Mouse (Mus musculus): Measurements from ENCODE around the gene Cd164. TPM values are rescaled to one million over a fixed set of nuclear protein-coding genes. Genes with fewer than 3 reads are reported as not detected.

Cd164 gene
- total RNA-seq, 2 experiments from 2014 or later, result 216 to 218 TPM

DNA sequence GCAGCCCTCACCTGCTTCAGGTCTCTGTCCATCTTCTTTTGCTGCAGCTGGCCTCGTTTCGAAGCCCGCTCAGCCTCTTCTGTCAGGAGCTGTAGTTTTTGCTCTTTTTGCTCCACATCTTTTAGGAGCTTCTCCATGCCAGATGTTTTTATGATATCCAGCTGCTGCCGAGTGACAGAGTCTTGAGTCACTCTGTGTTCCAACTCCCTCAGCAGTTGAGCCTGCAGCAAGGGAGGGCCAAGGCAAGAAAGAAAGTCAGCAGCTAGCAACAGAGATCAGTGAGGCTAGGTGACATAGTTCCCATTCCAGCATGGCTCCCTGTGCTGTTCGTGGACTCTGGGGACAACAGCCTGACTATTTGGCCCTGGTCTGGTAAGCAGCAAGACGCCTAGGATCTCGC, 31.5 kb downstream of the Cd164 start:
- DNase-seq, result no peak

DNA sequence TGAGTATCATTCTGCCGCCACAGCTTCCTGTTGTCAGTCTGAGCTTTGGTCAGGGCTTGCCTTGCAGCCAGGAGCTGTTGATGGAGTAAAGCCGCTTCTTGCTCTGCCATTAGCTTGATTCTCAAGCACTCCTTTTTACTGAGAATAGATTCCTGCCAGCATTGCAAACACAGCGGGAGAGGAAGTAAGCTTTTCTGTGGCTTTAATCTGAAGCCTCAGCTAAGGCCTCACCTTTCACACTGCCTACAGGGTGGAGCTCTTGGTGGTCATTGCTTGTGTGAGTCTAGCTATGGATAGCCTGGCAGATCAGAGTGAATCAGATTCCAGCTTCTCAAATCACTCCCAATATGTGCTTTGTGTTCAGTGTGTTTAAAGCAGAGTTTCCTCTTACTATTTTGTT, 33.1 kb downstream of the Cd164 start:
- no peak for DNase-seq

DNA sequence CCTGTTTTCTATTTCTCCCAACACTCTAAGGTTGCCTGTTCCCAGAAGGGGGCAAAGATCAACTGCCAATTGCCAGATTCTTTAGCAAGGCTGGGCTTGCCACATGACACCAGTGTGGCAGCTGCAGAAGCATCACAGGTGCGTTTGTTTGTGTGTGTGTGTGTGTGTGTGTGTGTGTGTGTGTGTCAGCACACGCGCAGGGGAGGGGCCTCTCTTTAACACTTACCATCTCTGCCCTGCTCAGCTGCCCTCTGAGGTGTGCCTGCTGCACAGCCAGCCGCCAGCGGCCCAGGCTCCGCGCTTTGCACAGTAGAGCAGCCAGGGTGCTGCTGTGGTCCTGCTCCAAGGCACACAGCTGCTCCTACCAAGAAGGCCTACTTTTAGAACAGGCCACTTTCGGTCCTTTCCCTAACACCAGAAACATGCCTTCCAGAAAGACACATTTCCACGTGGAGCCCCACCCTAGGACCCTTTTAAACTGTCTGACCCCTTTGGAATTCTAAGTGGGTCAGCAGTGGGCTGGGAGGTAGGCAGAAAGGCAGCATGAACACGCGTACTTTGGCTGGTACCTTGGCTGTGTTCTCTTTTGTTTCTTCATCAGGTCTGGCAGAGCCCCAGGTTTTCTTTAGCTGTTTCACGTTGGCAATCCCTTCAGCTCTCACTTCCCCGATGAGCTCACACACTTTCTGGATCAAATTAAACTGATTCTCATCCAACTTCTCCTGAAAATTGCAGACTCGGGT, 33.8 kb downstream of the Cd164 start:
- peak; percentile 35 for DNase-seq

DNA sequence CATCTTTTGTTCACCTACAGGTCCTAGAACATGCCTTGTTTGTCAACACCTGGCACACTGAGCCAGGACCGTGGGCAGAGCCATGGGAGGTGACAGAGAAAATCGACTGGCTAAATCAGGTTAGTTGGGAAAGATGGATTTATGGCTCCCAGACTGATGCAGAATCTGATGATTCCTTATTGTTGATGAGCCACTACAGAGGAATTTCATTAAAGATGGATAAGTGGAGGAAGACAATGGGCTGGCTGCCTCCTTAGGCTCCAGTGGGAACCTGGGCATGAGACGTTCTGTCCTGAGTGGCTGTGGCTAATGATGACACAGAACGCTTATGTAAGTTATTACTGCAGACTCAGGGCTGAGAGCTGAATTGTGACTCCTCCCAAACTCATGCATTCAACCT, 34.5 kb downstream of the Cd164 start:
- DNase-seq, result no peak

DNA sequence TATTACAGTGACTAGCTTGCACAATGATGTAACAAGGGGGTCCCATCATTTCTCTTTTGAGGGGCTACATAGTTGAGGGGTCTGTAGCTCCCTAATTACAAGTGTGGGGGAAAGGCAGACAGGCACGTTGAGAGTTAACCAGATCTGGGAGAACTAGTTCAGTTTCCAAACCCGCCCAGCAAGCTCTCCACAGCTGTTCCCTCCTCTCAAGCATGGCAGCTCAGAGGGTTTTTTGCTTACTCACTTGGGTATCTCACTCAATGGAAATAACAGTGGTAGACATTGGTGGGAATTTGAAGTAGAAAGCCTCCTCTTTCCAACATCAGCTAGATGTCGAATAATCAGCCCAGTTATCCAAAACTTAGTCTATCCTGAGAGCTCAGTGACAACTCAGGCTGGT, 35.9 kb downstream of the Cd164 start:
- DNase-seq, result no peak

DNA sequence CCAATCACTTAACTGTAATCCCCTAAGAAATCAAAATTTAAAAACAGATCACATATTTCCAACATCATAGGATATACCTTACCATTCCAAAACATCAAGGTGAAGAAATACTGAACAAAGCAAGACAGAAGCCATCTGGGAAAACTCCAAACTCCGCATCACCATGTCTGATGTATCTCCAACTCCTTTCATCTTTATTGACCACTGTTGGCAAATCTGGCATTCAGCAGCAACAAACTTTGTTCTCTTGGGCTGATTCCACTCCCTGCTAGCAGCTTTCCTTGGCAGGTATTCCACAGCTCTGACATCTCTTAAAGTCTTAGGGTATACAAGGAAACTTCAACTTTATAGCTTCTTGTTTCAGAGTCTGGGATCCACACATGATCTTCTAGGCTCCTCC, 39.2 kb downstream of the Cd164 start:
- no peak for DNase-seq

DNA sequence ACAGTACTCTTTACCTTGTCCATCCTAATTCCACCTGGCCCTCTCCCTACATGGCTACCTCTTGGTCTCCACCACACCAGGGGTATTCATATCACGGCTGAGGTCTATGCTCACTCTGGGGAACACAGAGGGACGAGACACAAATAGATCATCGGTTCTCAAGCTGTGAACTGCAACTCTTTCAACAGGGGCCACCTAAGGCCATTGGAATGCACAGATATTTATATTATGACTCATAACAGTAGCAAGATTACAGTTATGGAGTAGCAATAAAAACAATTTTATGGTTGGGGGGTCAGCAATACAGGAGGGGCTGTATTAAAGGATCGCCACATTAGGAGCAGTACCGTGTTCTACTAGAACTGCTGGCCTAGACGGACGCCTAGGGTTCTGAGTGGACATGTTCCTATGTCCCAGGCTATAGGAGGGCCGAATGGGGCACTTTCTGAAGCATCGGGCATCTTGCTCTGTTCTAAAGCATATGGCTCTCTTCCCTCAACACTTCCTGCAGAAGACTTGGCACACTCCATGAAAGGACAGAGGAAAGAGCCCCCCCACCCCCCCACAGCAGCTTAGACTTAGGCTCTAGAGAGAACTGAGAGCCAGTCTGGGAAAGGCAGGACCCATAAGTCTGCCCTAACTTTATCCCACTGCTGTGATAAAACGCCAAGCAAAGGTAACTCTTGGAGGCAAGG, 42.6 kb downstream of the Cd164 start:
- no peak for DNase-seq

DNA sequence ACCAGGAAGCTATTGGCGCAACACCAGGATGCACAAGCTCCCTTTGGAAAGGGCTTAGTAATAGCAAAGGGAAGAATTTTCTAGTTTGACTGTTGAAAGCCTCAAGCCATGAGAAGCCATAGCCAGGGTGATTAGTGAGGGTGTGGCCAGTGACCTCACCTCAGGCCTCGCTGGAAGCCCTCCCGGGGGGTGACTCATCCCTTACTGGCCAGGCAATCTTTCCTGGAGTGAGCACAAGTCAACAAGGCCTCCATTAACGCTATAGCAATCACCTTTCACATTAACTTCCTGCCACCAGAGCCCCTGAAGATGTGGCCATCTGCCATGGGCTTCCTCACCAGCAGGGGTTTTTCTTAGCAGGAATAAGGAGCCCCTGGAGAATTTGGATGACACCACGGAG, 45.9 kb downstream of the Cd164 start:
- DNase-seq, result peak; percentile 69

DNA sequence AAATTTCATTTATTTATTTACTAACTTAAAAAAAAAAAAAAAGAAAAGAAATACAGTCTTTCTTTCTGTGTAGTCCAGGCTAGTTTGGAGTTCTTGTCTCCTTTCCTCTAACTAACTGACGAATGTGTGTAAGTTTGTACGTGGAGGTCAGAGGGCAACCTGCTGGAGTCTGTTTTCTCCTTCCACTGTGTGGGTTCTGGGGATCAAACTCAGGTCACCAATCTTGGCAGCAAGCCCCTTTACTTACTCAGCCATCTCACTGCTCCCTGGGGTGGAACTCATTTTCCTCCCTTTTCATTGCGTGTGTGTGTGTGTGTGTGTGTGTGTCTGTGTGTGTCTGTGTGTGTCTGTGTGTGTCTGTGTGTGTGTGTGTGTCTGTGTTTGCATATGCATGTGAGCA, 49.1 kb downstream of the Cd164 start:
- DNase-seq, result no peak

DNA sequence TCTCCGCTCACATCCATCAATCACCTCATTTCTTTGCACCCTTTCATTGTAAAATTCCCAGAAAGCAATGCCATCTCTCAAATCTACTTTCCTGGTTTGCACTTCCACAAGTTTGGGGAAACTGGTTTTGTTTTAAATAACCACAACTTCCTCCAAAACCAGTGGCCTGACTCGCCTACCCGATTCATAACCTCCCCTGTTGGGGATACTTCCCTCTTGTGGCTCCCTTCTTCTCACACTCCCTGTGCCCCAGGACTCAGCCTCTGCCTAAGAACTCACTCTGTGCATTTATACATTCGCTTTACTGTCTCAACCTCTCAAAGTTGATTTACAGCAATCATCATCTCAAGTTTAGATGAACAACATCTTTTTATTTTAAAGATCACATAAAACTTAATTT, 51.9 kb downstream of the Cd164 start:
- DNase-seq, result no peak

DNA sequence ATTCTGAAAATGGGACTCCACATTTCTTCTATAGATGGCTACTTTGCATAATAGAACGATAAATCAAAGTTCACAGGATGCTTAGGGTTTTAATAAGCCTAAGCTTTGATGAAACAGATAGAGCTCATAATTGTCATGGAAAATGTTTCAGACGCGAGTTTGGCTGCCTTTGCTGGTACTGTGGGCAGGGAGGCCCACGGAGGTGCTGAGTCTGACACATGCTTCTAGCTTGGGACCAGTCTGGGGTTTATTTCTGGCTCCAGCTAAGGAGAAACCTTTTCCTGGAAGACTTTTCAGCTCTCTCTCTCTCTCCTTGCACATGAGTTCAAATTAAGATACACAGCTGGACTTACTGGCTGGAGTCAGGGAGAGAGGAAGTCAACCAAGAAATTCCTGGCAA, 53.1 kb downstream of the Cd164 start:
- DNase-seq, result no peak

DNA sequence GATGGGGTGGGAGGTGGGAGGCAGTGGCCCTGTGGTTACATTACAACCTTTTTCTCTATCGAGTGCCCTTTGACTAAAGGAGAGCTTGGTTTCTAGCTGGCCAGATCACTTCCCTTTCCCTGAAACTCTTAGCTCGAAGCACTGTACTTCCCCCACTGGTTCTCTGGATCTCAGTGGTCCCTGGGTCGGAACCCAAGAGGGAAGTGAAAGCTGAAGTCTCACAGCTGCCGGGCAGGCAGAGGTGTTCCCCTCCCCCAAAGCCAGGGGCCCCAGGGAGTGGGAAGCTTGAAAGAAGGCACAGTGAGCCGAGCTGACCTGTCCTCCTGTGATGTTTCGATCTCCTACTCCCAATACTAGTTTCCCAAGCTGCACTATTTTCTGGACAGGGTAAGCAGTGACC, 54.0 kb downstream of the Cd164 start:
- DNase-seq, result peak; percentile 29

DNA sequence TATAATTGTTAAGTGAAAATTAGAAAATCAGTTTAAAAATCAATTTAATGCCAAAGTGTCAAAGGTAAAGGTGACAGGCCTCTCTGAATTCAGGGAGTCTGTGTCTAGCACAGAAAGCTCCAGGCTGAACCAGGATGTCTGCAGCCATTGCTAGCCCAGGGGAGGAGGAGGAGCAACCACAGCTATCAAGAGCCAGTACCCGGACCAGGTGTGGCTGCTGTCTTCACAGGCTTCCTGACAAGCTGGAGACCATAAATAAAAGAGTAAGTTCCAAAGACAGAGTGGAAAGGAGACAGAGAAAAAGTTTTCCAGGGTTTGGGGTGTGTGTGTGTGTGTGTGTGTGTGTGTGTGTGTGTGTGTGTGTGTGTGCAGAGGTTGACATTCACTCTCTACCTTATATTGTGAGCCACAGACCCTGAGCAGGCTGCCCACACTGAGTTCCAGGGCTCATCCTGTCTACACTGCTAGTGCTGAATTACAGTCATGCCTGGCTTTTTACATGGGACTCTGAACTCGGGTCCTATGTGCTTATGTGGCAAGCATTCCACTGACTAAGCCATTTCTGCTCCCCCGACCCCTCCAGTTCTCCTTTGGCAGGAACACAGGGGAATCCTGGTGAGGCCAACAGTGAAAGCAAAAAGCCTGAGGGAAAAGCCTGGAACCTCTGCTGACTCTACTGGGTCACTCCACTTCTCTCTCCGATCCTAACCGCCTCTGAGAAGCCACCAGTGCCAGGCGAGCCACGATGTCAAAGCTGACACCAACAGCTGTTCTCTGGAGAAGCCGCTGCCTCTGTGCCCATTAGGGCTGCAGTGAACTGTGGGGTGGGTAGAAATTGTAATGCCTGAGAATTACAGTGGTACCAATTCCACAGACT, 56.5 kb downstream of the Cd164 start:
- DNase-seq, result no peak

DNA sequence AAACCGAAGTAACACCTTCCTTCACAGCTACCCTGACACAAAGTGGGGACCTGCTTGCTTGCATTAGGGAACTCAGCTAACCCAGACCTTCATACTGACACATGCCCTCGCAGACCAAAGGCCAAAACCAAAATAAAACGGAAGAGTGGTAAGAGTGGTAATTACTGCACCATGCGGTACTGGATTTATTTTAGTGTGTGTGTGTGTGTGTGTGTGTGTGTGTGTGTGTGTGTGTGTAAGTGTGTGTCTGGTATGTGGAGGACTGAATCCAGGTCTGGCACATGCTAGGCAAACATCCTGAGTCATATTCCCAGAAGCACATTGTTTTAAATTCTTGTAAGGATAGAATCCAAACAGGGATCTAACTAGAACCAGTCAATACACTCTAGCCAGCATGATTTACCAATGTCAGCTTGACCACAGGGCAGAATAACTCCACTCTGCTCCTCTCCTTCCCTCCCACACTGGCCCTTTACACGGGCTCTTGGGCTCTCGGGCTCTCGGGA, 57.2 kb downstream of the Cd164 start:
- no peak for DNase-seq

DNA sequence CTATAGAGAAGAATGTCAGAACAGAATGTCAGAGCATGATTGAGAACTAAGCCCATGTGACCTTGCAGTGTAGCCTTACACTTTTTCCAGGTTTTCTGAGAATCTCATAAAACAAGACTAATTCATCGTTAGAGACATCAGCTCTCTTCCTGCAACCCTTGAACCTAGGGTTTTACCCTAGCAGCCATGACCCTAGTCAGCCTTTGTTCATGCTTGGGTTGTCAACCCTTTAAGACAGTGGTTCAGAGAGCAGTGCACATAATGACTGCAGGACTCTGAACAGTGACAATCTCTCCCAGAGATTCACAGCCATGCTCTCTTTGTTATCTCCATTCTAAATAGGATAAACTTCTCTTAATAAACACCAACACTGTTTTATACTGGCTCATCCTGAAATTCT, 59.3 kb downstream of the Cd164 start:
- DNase-seq, result no peak

DNA sequence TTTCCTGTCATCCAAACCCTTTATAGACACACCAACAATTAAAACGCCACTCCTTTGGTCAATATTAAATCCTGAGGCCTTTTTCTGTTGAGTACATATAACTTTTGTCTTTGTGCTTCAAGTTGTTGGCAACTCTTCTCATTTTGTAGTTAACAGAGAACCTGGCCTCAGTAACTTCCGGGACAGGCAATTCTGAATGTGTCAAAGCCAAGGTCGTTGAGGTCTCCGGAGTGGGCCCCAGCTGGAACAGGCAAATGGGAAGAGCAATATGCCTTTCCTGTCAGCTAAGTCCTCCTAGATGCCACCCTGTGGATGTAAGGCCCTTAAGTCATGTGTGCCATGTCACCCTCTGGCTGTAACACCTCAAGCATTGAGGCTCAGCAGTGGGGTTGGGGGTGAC, 61.2 kb downstream of the Cd164 start:
- no peak for DNase-seq

Other genes with a start within 250 kb of the Cd164 start
- gene Fig4, start 216.2 kb upstream of the Cd164 start, total RNA-seq (2021), result 10 to 100 TPM; 43.6 to 45.9 TPM
- gene Ak9, start 215.4 kb upstream of the Cd164 start, total RNA-seq (2021), result under 1 TPM in 1 of 2 experiments, not detected in 1; 0.07 TPM
- 10 to 100 TPM; 10.5 to 12.9 TPM for gene Zbtb24, start 69.0 kb upstream of the Cd164 start, total RNA-seq (2021)
- gene Mical1, start 43.1 kb upstream of the Cd164 start, total RNA-seq (2021), result 10 to 100 TPM; 52.4 to 59.4 TPM
- 10 to 100 TPM; 45.4 to 48.7 TPM for gene Smpd2, start 29.0 kb upstream of the Cd164 start, total RNA-seq (2021)
- 1 to 10 TPM; 3.8 to 3.9 TPM for gene Ppil6, start 29.0 kb upstream of the Cd164 start, total RNA-seq (2021)
- under 1 TPM; 0.10 to 0.18 TPM for gene Ccdc162, start 197.2 kb downstream of the Cd164 start, total RNA-seq (2021)

Data from heart, postnatal 4 days (tissue).